Mouse (Mus musculus): ENCODE measurements around the gene Sass6. TPM values are rescaled to one million over a fixed set of nuclear protein-coding genes. Genes with fewer than 3 reads are reported as not detected.
"Not testable (repeated sequence)": the region's sequence is repeated elsewhere in the genome, so short reads cannot be mapped to it uniquely, and the experiment has no call there.

The Sass6 gene
- polyA plus RNA-seq, 1 experiment: 5.3 TPM

DNA sequence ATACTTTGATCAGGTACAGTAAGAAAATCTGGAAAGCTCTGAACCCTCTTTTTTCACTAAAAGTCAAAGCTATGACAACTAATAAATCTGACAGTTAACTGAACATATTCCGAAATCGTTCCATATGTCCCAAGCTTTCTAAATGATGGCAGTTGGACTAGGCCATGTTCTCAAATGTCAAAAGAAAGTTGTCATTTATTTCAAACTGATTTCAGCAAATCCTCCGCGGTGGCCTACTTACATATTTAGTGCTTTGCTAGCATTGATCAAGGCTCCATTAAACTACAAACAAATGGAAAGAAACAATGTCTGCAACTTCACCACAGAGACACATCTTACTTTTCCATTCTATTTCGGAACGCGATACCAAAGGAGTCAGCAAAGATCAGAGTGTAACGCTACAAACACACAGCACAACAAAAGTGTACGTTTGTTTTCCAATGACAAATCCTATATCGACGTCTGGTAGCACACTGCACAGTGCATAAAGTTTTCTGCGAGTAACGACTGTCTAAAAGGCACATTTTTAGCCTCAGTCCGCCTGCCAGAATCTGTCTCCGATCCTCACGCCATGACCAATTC is 66.6 kb downstream of the Sass6 start:
- no peak for DNase-seq (ENCODE audit: extremely low spot score in 1 of 2, low spot score in 1 of 2)

DNA sequence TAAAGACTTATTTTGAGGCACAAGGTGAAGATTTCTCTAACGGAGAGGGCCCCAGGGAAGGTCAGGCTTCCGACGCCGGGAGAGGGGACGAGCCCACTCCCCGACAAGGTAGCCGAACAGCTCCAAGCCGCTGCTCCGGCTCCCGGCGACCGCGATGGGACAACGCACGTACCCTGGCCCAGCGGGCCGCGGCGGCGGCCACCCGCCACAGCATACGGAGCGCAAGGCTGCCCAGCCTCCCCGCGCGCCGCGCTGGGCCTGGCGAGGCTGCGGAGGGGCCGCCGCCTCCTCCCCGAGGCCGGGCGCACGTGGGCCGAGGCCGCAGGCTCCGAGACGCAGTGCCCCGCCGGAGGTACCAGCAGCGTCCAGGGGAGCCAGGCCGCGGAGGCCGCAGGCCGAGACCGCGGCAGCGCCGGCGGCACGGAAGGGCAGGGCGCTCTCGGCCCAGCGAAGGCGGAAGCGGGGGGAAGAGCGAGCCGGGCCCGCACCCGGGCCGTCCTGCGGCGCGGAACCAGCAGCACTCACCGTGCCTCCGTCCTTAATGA is 67.2 kb downstream of the Sass6 start:
- DNase-seq (ENCODE audit: extremely low spot score in 1 of 2, low spot score in 1 of 2): no peak

DNA sequence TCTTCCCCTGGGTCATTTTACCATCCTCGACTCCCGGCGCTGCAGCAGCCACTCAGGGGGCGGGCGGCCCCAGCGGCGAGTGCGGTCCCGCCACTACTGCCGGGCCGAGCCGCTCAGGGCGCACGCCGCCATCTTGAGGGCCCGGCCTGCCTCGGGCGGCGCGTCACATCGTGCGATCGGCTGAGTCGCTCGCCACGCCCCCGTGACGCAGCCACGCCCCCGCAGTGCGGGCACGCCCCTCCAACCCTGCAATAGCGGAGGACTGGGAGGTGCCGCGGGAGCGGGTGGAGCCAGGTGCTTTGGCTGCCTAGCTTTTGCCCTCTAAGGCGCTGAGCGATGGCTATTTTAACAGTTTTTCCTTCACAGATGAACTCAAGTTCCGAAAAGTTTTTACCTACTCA is 67.7 kb downstream of the Sass6 start, which contains the start of gene Mfsd14a:
Gene Mfsd14a, minus strand, starts transcription at position 215 of the 401 bp plus-strand sequence.
- peak; percentile 94 to 99 for DNase-seq (ENCODE audit: extremely low spot score in 1 of 2, low spot score in 1 of 2)

DNA sequence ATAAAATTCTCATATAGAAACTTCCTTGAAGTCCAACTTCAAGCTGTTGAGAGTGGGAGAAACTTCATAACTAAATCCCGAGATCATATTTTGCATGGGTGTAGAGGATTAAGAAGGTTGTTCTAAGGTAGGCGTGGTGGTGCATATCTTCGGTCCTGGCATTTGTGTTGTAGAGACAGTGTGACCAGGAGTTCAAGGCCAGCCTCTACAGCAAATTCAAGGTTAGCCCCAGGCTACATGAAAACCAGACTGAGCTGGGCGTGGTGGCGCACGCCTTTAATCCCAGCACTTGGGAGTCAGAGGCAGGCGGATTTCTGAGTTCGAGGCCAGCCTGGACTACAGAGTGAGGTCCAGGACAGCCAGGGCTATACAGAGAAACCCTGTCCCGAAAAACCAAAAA is 69.5 kb downstream of the Sass6 start:
- DNase-seq (ENCODE audit: extremely low spot score in 1 of 2, low spot score in 1 of 2): not testable (repeated sequence)

Other genes starting within 250 kb of the Sass6 start
- 2.8 and 3.0 TPM in 2 replicates for gene Cdc14a, start 170.9 kb upstream of the Sass6 start, polyA plus RNA-seq (2012; rRNA removed)
- 84.2 and 86.5 TPM in 2 replicates for gene Rtca, start 86.8 kb upstream of the Sass6 start, polyA plus RNA-seq (2012; rRNA removed)
- gene Dbt, start 81.9 kb upstream of the Sass6 start, polyA plus RNA-seq (2012; rRNA removed): 15.6 and 21.1 TPM in 2 replicates
- 0.44 and 0.66 TPM in 2 replicates for gene Lrrc39, start 32.0 kb upstream of the Sass6 start, polyA plus RNA-seq (2012; rRNA removed)
- 19.2 and 22.3 TPM in 2 replicates for gene Trmt13, start 19.6 kb downstream of the Sass6 start, polyA plus RNA-seq (2012; rRNA removed)
- gene Mfsd14a, start 67.7 kb downstream of the Sass6 start, polyA plus RNA-seq (2012; rRNA removed): 41.1 and 43.1 TPM in 2 replicates
- not detected in 2 replicates for gene Gm43191, start 86.3 kb downstream of the Sass6 start, polyA plus RNA-seq (2012; rRNA removed)
- gene Slc35a3, start 117.8 kb downstream of the Sass6 start, polyA plus RNA-seq (2012; rRNA removed): 12.2 and 12.7 TPM in 2 replicates
- gene Agl, start 213.2 kb downstream of the Sass6 start, polyA plus RNA-seq (2012; rRNA removed): 14.2 and 14.4 TPM in 2 replicates